Mouse (Mus musculus): Measurements from ENCODE around the gene Frmpd1. TPM values are rescaled to one million over a fixed set of nuclear protein-coding genes. Genes with fewer than 3 reads are reported as not detected.
A peak's percentile ranks its signal among the peaks of the same experiment; 100 is the strongest.

Gene Frmpd1
- total RNA-seq, 2 experiments from 2014 or later: 12.7 to 16.1 TPM

GRCm38 (mm10) chr4:45219946-45220345 is 35.3 kb downstream of the Frmpd1 start:
- DNase-seq (ENCODE audit: low spot score in 2 of 2): no peak
- intact Hi-C loops (cut with DNase I): no loop called here

DNA sequence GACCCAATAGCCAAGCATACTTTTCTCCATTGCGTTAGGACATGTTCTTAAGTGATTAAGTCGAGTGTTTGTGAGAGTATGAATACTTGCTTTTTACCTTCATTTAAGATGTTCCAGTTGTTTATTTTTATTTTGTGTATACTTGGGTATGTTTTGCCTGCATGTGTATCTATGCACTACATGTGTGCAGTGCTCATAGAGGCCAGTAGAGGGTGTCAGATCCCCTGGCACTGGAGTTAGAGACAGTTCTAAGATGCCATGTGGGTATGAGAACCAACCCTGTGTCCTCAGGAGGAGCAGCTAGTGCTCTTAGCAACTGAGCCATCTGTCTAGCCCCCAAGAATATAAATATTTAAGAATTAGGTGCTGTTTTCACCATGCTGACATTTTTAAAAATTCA is 37.7 kb downstream of the Frmpd1 start:
- intact Hi-C loops (cut with DNase I): no loop called here
- no peak for DNase-seq (ENCODE audit: low spot score in 2 of 2)

DNA sequence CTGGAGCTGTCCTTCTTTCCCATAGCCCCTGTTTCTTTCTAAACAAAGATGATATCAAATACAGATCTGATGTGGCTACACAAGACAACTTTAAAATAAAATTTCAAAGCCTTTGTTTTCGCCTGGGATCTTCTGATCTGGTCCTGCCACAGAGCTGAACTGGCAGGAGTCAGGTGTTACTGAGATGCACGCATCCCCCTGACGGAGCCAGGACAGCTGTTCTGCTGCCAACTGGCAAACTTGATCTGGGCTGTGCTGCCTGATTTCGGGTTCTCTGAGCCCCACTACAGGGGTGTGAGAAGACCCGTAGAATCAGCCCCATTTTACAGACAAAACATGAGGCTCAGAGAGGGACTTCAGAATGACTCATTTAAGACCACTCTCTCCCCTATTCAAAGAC is 45.6 kb downstream of the Frmpd1 start:
- DNase-seq (ENCODE audit: low spot score in 2 of 2): no peak
- intact Hi-C loops (cut with DNase I): no loop called here

DNA sequence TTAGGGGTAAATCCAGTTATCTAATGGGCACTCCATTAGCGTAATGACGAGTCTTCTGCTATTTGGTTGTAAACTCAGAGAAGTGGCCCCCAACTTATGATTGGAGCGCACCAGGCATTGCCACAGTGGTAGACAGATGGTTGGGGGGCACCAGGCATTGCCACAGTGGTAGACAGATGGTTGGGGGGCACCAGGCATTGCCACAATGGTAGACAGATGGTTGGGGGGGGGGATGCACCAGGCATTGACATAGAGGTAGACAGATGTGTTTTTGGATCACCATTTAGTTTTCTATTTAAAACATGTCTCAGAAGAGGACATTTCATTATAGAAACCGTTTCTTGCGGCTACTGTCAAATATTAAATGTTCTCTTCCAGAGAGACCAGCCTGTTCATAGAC is 53.6 kb downstream of the Frmpd1 start:
- intact Hi-C loops (cut with DNase I): no loop called here
- no peak for DNase-seq (ENCODE audit: low spot score in 2 of 2)

- no peak for DNase-seq (ENCODE audit: low spot score in 2 of 2)
- intact Hi-C loops (cut with DNase I): no loop called here
Measured at GRCm38 (mm10) chr4:45241330-45241729, 56.7 kb downstream of the Frmpd1 start.

DNA sequence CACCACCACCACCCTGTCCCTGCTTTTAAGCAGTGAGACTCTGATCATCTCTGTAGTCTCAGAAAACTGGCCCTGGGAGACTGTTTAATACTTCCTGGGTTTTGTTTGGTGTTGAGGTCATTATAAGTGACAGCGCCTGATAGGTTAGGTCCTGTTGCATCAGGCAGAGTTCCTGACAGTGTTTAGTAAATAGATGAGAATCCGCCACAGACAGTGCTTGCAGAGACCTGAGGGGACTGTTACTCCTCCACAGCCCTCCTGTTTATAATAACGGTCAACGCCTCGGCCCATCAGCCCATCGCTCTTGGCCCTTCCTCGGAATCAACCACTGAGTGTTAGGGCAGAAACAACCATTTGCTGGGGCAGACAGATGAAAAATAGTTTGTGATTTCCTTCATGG is 57.5 kb downstream of the Frmpd1 start:
- intact Hi-C loops (cut with DNase I): no loop called here
- no peak for DNase-seq (ENCODE audit: low spot score in 2 of 2)

DNA sequence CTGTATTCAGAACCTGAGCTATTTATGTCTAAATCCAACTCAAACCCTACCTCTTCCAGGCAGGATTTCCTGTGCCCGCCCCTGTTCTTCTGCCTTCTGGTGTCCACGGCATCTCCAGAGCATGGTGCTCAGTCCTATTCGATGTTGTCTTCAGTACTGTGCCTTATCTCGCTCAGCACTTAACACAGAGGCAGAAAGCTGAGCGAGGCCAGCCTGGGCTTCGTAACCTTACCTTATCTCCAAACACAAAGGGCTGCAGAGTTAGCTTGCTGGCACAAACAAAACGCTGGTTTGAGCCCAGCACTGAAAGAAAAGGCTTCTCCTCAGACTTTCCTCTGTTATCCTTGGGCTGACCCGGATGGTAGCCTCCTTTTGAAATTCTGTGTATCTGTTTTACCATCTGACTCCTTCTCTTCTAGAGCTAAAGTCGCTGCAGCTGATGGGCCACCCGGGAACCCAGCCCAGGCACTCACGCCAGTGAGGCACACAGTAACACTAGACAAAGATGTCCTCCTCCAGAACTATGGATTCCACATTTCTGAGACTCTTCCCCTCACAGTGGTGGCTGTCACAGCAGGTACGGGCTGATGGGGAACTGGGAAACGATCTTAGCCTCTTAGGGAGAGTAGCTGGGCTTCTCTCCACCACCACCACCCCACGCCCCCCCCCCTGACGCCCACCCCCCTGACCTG is 58.7 kb downstream of the Frmpd1 start:
- intact Hi-C loops (cut with DNase I): no loop called here
- DNase-seq (ENCODE audit: low spot score in 2 of 2): no peak

DNA sequence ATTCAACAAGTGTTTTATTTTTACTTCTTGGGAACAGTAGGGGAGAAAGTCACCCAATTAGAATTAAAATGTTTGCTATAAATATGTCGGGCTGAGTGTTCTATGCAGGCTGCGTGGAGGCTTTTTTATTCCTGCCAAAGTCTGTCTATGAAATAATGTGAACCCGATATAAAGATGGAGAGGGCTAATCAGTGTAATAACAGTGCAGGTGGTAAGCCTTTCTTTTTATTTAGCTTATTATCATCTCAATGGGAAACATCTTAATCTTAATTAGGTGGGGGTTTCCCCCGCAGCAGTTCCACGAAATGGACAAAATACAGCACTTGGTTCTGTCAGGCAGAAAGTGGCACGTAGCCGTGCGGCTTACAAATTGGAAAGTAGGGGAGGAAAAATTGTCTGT is 66.6 kb downstream of the Frmpd1 start:
- DNase-seq (ENCODE audit: low spot score in 2 of 2): no peak
- intact Hi-C loops (cut with DNase I): loop anchor here (5.0 kb wide), 1 partner anchor 64 kb away; no protein-coding TSS in a partner anchor

DNA sequence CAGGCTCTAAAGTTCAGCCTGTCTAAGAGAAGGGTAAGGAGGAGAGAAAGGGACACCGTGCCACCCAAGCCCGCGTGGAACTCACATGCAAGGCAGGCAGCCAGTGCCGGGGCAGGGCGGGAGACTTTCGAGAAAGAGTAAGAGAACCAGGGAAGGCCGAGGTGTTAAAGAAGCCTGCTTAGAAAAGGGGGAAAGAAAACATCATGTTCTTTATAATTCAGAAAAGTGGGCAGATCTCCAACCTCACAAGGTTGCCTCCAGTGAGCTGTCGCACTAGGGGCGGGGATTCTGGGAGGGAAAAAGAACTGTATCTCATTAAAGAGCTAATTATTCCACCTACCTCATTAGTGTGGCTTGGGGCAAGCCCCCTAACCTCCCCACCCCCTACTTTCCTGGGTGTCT is 68.2 kb downstream of the Frmpd1 start:
- peak; percentile 39 to 47 for DNase-seq (ENCODE audit: low spot score in 2 of 2)
- intact Hi-C loops (cut with DNase I): loop anchor here (5.0 kb wide), 1 partner anchor 66 kb away; no protein-coding TSS in a partner anchor

DNA sequence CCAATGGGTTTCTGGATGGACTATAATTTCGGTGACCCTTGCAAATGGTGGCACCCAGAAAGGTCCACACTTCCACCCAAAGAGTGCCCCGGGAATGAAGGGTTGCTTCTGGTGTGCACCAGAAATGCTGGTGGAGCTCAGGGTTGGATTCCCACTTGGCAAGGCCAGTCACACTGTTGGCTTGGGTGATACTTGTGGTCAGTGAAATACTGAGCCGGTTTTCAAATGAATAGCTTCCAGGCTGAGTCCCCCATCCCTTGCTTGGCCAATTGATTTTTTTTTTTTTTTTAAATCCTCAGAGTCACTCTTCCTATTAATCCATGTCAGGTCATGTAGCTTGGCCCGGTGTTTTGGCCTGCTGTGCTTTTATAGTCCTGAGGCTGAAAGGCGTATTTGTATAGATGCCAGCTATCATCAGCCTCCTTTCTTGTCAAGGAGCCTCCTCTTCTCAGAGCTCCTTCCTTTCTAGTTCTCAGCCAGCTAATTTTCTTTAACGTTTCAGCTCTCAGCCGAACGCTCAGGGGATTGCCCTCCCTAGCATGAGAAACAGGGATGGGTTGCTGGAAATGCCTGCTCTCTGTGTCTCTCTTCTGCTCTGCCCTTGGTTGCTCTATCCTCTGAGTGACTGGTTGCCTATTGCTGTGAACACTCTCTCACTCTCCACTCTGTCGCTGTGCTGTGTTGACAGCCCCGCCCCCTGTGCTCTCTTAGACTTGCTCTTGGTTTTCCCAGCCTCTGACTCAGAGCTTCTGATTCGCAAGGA is 69.3 kb downstream of the Frmpd1 start:
- DNase-seq (ENCODE audit: low spot score in 2 of 2): peak; percentile 19 to 35
- intact Hi-C loops (cut with DNase I): loop anchor here (5.0 kb wide), 1 partner anchor 67 kb away; no protein-coding TSS in a partner anchor

GRCm38 (mm10) chr4:45259232-45259832 is 74.7 kb downstream of the Frmpd1 start:
- DNase-seq (ENCODE audit: low spot score in 2 of 2): peak in 1 of 2 experiments; percentile 18
- intact Hi-C loops (cut with DNase I): no loop called here

DNA sequence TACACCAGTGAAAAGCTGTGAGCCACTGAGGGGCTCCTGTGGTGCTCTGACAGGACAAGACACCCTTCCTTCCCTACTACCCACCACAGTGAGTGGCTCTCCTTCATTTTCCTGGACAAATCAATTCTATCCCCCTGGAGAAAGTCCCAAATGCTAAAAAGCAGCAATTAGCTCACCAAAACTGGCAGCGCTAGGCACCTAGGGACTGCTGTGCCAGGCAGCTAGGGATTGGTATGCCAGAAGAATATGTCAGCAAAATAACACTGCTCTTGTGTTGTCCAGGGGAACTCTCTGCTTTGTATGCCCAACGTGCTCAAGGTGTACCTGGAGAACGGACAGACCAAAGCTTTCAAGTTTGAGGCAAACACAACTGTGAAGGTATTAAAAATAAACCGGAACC is 76.9 kb downstream of the Frmpd1 start:
- intact Hi-C loops (cut with DNase I): no loop called here

DNA sequence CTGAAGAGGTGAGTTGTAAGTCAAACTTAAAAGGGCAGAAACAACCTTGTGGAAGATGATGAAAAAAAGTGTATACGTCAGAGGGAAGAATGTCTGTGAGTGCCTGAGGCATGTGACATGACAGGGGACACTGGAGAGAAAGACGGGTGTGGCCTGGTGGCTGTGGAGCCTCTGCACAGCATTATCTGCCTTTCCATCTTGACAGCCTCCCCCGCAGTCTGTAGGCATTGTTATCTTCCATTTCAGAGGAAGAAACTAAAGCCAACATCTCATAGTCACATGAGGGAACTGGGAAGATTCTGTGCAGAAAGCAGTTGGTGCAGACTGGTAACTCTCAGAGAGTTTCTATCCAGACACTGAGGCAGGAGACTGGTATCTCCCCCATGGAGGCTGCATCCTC is 83.2 kb downstream of the Frmpd1 start:
- no peak for DNase-seq (ENCODE audit: low spot score in 2 of 2)
- intact Hi-C loops (cut with DNase I): no loop called here

More for the DNA sequence above, 76.9 kb downstream of the Frmpd1 start:
- no peak for DNase-seq (ENCODE audit: low spot score in 2 of 2)

DNA sequence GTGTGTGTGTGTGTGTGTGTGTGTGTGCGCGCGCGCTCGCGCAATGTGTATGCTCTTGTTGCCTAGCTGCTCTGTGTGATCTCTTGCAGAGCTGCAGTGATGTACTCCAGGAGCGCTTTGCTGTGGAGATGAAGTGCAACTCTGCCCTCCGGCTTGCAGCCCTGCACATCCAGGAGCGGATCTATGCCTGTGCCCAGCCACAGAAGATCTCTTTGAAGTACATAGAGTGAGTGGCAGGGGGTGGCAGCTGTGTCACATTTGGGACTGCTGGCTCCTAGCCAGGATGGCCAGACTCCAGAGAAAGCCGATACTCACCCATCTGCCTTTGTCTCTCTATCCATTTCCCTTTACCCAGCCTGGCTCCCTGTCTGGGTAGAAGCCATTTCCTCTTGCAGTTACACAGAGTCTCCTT is 86.4 kb downstream of the Frmpd1 start:
- intact Hi-C loops (cut with DNase I): no loop called here
- peak; percentile 55 to 72 for DNase-seq (ENCODE audit: low spot score in 2 of 2)

DNA sequence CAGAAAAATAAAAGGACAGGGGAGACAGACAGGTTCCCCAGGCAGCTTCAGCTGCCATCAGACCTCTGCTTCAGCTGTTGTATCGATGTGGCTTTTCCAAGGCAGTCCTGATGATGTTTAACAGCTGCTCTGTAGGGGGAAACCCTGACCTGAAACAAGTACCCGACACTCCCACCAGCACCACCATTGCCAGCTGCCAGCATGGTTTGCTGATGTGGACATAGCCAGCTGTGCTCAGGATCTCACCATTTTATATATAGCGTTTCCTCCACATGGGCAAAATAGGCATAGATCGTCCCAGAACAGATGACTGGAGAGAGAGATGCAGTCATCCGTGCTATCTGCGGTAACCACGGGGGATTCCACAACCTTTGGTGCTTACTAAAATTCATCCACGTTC is 91.1 kb downstream of the Frmpd1 start:
- no peak for DNase-seq (ENCODE audit: low spot score in 2 of 2)
- intact Hi-C loops (cut with DNase I): loop anchor here (5.0 kb wide), 1 partner anchor 113 kb away; no protein-coding TSS in a partner anchor

- intact Hi-C loops (cut with DNase I): loop anchor here (5.0 kb wide), 1 partner anchor 117 kb away; no protein-coding TSS in a partner anchor
- DNase-seq (ENCODE audit: low spot score in 2 of 2): no peak
Measured at GRCm38 (mm10) chr4:45279292-45279691, 94.6 kb downstream of the Frmpd1 start.

DNA sequence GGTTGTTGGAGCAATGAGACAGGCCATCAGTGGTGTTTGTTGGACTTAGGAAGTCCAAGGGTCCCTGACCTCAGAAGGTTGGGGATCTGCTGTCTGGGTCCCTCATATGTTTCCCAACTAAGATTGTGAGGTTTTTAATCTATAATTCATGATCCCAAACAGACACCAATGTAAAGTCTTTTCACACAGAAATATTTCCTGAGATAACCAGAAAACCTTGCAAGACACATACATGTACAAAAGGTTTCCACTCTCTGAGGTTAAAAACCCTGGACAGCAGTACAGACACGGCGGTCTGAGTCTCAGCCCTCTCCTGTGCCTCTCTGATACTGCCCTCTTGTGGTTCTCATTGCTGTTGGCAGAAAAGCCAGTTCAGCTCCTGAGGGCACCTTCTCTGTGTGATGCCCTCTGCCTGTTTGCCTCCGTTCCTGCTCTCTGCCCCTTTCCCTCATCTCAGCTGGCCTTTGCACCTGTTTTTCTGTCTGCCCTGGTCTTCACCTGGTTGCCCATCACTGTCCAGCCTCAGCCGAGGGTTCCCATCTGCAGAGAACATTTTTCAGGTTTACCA is 95.4 kb downstream of the Frmpd1 start:
- peak; percentile 71 for DNase-seq (ENCODE audit: low spot score in 2 of 2)
- intact Hi-C loops (cut with DNase I): loop anchor here (1.0 to 10.0 kb wide), 3 partner anchors 118 to 575 kb away; partner anchors contain the start of gene Tomm5

- DNase-seq (ENCODE audit: low spot score in 2 of 2): peak in 1 of 2 experiments; percentile 23
- intact Hi-C loops (cut with DNase I): loop anchor here (5.0 to 10.0 kb wide), 2 partner anchors 269 to 568 kb away; partner anchors contain the start of gene Polr1e
Measured at GRCm38 (mm10) chr4:45286318-45286717, 101.6 kb downstream of the Frmpd1 start.

- intact Hi-C loops (cut with DNase I): loop anchor here (5.0 to 10.0 kb wide), 2 partner anchors 271 to 567 kb away; partner anchors contain the start of gene Polr1e
- no peak for DNase-seq (ENCODE audit: low spot score in 2 of 2)
Measured at GRCm38 (mm10) chr4:45287906-45288305, 103.2 kb downstream of the Frmpd1 start.

Measured in left cerebral cortex, postnatal 14 days (tissue).